Mouse (Mus musculus) cerebellum, adult 2 months (tissue): ENCODE measurements around the gene Il15.

Experiments used
- CTCF ChIP-seq: fragments of 200-500 bp; IDR thresholded peaks from 2 replicates; pipeline ENCODE4 v1.5.1; 2011; ENCODE audit warnings: low read depth, mild to moderate bottlenecking, control low read depth, low read length, moderate library complexity, borderline replicate concordance; ENCODE audit not compliant: insufficient read depth
- POLR2A ChIP-seq: fragments of 200-500 bp; IDR thresholded peaks from 2 replicates; pipeline ENCODE4 v1.6.1; 2011; ENCODE audit warnings: low read length, control low read depth, borderline replicate concordance; ENCODE audit not compliant: insufficient read depth

DNA sequence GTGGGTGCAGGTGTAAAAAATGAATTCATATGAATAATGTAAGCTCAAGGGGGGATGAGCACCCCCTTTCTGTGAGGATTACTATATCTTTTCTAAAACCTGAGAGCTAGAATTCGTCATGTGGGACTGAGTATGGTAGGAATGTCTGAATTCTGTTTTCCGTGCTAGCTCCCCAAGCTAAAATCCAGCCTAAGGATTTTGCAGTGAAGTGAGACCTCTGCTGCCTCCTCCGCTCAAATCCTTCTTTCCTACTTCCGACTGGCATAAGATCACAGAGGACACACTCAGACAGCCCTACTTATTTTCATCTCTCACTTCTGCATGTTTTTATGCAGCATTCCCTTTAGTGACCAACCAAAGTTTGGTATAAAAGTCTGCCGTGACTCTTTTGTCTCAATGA, 121.0 kb downstream of the Il15 start:
- TF ChIP-seq CTCF: no peak
- TF ChIP-seq POLR2A: no peak
